Mouse (Mus musculus) granulocyte monocyte progenitor cell, adult 5-6 weeks (primary cell): ENCODE data around the gene Tiam2. TPM values are rescaled to one million over a fixed set of nuclear protein-coding genes. Genes with fewer than 3 reads are reported as not detected.

ENCODE experiments used
- ATAC-seq: replicated peaks from 2 replicates; pipeline ENCODE4 v1.8.0; 2016; ENCODE audit warnings: mild to moderate bottlenecking, moderate TSS enrichment, inconsistent platforms; ENCODE audit not compliant: poor library complexity, severe bottlenecking
- total RNA-seq, 2 experiments: library from RNA; stranded (forward) in 1 of 2; stranded (reverse) in 1 of 2; fragments of 200-712, 200-1000 nt in 1 of 2; fragments of >200 nt in 1 of 2; fragmentation: Nextera tagmentation in 1 of 2; gene quantifications; 2 replicates each; pipeline ENCODE4 v1.2.3; 2014 to 2017

Gene Tiam2
- total RNA-seq, 2 experiments from 2014 or later: 5.6 to 7.7 TPM

- ATAC-seq: no peak
Observed at GRCm38 (mm10) chr17:3442526-3443401, 116.4 kb downstream of the Tiam2 start.

GRCm38 (mm10) chr17:3446191-3446950 is 120.0 kb downstream of the Tiam2 start:
- ATAC-seq: peak; percentile 68

- peak; percentile 23 for ATAC-seq
Observed at GRCm38 (mm10) chr17:3448725-3449124, 122.4 kb downstream of the Tiam2 start.

- ATAC-seq: peak; percentile 61
Observed at GRCm38 (mm10) chr17:3451077-3451476, 124.7 kb downstream of the Tiam2 start.

GRCm38 (mm10) chr17:3452571-3453311 is 126.4 kb downstream of the Tiam2 start:
- ATAC-seq: peak; percentile 57

GRCm38 (mm10) chr17:3453946-3454345 is 127.6 kb downstream of the Tiam2 start:
- peak; percentile 54 for ATAC-seq

GRCm38 (mm10) chr17:3454850-3455249 is 128.5 kb downstream of the Tiam2 start:
- no peak for ATAC-seq

GRCm38 (mm10) chr17:3457914-3458681 is 131.7 kb downstream of the Tiam2 start:
- ATAC-seq: no peak

GRCm38 (mm10) chr17:3465861-3466260 is 139.5 kb downstream of the Tiam2 start:
- ATAC-seq: no peak

- no peak for ATAC-seq
Observed at GRCm38 (mm10) chr17:3466681-3467080, 140.3 kb downstream of the Tiam2 start.

- ATAC-seq: no peak
Observed at GRCm38 (mm10) chr17:3467636-3468324, 141.4 kb downstream of the Tiam2 start.

- no peak for ATAC-seq
Observed at GRCm38 (mm10) chr17:3472018-3472417, 145.6 kb downstream of the Tiam2 start.

GRCm38 (mm10) chr17:3476546-3476945 is 150.2 kb downstream of the Tiam2 start:
- ATAC-seq: no peak

- ATAC-seq: no peak
Observed at GRCm38 (mm10) chr17:3481576-3482575, 155.5 kb downstream of the Tiam2 start.

- ATAC-seq: no peak
Observed at GRCm38 (mm10) chr17:3483091-3483490, 156.7 kb downstream of the Tiam2 start.

- ATAC-seq: no peak
Observed at GRCm38 (mm10) chr17:3485851-3486250, 159.5 kb downstream of the Tiam2 start.

- no peak for ATAC-seq
Observed at GRCm38 (mm10) chr17:3487211-3487610, 160.8 kb downstream of the Tiam2 start.
